Mouse (Mus musculus): Measurements from ENCODE around the gene Mrpl51.
A peak's percentile ranks its signal among the peaks of the same experiment; 100 is the strongest.

Mrpl51 gene

GRCm38 (mm10) chr6:125193390-125193789, 1.8 kb downstream of the Mrpl51 start:
- DNase-seq, result no peak

GRCm38 (mm10) chr6:125195541-125196075, 4.0 kb downstream of the Mrpl51 start:
- DNase-seq, result no peak

GRCm38 (mm10) chr6:125196301-125196700, 4.7 kb downstream of the Mrpl51 start:
- no peak for DNase-seq

GRCm38 (mm10) chr6:125197166-125197565, 5.6 kb downstream of the Mrpl51 start:
- DNase-seq, result no peak

- DNase-seq, result no peak
Observed at GRCm38 (mm10) chr6:125210436-125210835, 18.8 kb downstream of the Mrpl51 start.

- DNase-seq, result no peak
Observed at GRCm38 (mm10) chr6:125212621-125213020, 21.0 kb downstream of the Mrpl51 start.

GRCm38 (mm10) chr6:125213129-125213528, 21.5 kb downstream of the Mrpl51 start:
- DNase-seq, result no peak

- DNase-seq, result no peak
Observed at GRCm38 (mm10) chr6:125213715-125214114, 22.1 kb downstream of the Mrpl51 start.

GRCm38 (mm10) chr6:125215148-125215954, 23.8 kb downstream of the Mrpl51 start, which contains the start of gene Vamp1:
TSS of gene Vamp1 (plus strand) at chr6:125215551.
- peak; percentile 98 for DNase-seq

GRCm38 (mm10) chr6:125216898-125217297, 25.3 kb downstream of the Mrpl51 start:
- DNase-seq, result no peak

- DNase-seq, result no peak
Observed at GRCm38 (mm10) chr6:125217899-125218298, 26.3 kb downstream of the Mrpl51 start.

GRCm38 (mm10) chr6:125218963-125219362, 27.4 kb downstream of the Mrpl51 start:
- DNase-seq, result peak; percentile 46 to 60

- DNase-seq, result no peak
Observed at GRCm38 (mm10) chr6:125221115-125221745, 29.6 kb downstream of the Mrpl51 start.

GRCm38 (mm10) chr6:125222146-125222545, 30.5 kb downstream of the Mrpl51 start:
- DNase-seq, result peak; percentile 28 to 37

- DNase-seq, result no peak
Observed at GRCm38 (mm10) chr6:125222577-125222976, 31.0 kb downstream of the Mrpl51 start.

- no peak for DNase-seq
Observed at GRCm38 (mm10) chr6:125225518-125226115, 34.0 kb downstream of the Mrpl51 start.

- DNase-seq, result no peak
Observed at GRCm38 (mm10) chr6:125230571-125230970, 39.0 kb downstream of the Mrpl51 start.

- peak; percentile 75 to 79 for DNase-seq
Observed at GRCm38 (mm10) chr6:125231117-125232044, 39.8 kb downstream of the Mrpl51 start, which contains the start of gene Tapbpl. TSS of gene Tapbpl (minus strand) at chr6:125231860.

- peak; percentile 21 to 27 for DNase-seq
Observed at GRCm38 (mm10) chr6:125232045-125232437, 40.4 kb downstream of the Mrpl51 start.

- DNase-seq, result no peak
Observed at GRCm38 (mm10) chr6:125232516-125232915, 40.9 kb downstream of the Mrpl51 start.

- DNase-seq, result peak; percentile 28 to 58
Observed at GRCm38 (mm10) chr6:125233816-125234519, 42.4 kb downstream of the Mrpl51 start.

- no peak for DNase-seq
Observed at GRCm38 (mm10) chr6:125234520-125234828, 42.9 kb downstream of the Mrpl51 start.

Measured in lung, adult 18-20 months (tissue).